Mouse (Mus musculus) A20 (cell line): ENCODE data around the gene Nek11.

Source experiments
- DNase-seq: peaks from one replicate; pipeline ENCODE4 v3.0.0-alpha.2; 2011; ENCODE audit warnings: low read depth, low spot score

Nek11 gene

DNA sequence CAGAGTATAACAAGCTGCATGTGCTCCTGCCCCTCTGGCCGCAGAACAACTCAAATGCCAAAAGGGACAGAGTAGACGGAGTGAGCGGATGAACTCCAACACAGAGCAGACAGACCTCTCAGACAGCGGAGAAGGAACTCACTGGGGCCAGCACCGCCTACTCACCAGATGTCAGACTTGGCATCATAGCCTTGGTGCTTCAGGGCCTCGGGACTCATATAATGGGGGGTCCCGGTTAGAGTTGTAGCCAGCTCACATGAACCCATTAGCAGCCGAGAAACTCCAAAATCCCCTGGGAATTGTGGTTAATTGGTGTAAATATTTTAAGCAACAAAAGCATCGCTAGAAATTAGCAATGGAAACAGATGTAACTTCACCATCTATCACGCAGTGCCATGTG lies 82.1 kb downstream of the Nek11 start:
- no peak for DNase-seq

DNA sequence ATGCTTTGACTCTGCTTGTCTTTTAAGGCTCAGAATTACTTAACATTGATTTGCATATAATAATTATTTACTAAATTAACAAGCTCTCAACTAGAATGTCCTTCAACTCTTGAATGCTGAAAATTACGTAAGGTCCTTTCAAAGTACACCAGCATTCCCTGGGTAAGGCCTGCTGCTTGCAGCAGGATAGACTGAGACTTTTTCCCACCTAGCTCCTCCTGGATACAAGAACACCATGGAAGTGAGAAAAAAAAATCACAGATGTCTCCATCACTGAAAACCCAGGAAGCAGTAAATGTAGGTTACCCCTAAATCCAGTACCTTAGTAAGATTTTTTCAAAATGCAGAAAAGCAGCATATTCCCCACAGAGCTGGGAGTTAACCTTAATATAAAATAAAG lies 82.6 kb downstream of the Nek11 start:
- DNase-seq = no peak

DNA sequence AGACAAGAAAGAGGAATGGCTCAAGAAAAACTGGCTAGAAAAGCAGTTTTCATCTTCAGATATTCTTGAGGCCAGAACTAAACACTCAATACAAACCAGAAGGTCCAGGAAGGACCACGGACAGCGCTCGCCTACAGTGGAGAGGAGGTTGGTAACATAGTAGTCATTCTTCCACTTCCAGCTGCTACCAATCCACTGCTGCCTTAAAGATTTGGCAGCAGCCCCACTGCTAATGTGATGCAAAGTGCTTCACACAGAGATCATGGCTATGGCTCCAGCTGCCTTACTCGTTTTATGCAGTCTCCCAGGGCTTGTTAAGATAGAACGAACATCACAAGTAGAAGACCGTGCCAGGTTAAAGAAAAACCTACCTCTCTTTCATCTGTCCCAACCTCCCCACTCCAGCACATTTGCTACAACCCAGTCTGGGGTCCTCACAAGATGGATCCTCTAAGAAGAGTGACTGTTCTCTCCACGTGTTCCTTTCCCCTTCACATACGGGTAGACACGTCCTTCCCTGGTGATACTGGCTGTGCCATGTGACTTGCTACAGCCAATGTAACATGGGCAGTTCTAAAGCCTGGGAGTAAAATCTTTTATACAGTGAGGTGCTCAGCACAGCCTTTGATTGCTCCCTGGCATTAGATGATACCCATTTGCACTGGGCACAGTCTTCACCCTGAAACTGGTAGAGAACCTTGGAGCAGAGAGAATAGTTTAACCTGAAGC lies 85.6 kb downstream of the Nek11 start:
- DNase-seq = peak; percentile 12

DNA sequence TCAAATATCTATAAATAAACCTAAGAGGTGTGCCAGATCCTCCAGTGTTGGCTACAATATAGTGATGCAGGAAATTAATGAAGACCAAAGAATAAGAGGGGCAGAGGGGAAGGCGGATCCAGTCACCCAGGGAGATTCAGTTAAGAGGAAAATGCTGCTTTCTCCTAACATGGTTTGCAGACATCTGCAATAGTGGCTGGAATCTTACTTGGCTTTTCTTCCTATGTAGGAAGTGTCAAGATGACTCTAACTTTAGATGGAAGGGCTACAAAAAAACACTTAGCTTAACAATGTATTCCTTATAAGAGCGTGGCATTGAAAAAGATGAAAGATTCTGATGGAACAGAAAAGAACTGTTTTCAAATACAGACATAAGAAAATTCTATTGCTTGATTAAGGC lies 89.3 kb downstream of the Nek11 start:
- no peak for DNase-seq

DNA sequence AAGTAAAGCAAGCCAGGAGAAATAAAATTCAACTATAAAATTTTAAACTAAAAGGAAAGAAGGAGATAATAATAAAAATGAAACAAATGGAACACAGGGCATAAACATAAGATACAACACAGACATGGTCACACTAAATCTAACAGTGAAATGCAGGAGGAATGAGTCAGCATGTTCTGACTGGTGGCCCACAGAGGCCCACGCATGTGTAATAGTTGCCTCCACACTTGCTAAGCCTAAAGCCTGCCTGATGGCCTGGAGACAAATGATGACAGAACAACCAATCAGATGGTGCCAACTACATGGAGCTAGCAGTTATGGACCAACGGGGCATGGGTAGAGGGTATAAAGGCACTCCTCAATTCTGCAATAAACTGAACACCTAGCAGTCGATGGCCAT lies 93.1 kb downstream of the Nek11 start:
- peak; percentile 58 for DNase-seq

DNA sequence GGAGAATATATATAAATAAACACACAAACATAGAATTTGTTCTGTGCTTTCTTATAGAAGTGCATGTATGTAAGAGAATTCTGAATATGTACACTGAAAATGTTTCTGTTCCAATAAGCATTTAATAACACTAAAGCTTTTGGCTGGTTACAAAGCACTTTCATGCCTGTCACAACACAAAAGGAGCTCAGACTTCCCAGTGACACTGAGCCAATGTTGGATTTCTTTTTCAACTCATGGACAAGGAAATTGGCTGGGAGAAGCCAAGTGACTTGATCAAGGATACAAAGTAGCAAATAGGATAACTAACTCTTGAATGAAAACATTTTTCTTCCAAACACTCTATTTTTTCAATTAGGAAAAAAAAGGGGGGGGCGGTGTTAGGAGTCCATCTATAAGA lies 93.9 kb downstream of the Nek11 start:
- DNase-seq = no peak

DNA sequence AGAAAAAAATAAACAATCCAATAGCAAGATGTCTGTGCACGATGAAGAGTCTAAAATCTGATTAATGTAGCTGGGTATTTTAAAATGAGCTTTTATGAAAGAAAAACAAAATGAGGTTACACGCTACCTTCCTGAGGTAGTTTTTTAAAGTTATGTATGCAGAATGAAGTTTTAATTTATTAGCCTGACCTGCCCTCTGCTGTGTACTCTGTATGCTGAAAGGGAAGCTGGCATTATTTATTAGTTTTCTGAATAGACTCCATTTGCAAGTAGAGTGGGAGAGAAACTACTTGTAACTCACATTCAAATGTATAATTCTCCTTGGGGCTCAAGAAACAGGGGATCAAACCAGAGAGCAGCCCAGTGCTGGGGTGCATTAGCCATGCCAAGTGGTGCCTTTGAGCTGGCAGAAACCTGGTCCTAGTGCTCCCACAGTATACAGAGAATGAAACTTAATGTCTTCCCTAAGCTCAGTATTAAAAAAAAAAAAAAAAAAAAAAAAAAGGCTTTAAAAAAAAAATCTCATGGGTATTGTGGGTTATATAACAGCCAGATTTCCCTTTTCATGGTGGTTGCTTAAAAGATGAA lies 94.5 kb downstream of the Nek11 start:
- no peak for DNase-seq

DNA sequence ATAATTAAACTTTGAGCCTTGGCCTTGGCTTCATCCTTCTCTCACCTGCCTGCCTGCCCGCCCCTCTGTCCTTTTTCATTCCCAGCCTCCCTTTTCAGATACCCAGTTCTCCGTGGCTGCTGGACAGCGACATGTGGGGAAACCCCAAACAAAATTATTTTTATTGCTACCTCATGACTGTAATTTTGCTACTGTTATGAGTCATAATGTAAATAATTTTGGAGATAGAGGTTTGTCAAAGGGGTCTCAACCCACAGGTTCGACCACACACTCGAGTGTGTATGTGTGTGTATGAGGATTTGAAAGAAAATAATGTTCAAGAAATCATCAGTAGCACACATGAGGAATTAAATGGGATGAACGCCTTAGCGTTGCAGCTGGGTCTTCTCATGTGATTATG lies 110.7 kb downstream of the Nek11 start:
- DNase-seq = no peak

DNA sequence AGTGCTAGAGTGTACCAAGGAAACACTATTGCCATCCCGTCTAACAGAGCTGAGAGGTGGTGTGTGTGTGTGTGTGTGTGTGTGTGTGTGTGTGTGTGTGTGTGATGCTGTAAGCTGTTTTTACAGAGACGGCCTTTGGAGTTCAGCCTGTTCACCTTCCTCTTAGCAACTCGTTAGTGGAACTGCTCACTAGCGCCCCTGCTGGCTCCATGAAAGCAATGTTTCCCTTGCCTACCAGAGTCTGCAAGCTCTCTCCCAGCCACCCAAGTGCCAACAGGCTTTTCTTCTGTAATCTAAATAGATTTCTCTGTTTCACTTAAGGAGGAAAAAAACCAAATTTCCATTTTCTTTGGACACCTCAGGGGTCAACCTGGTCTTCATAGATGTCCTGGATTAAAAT lies 112.6 kb downstream of the Nek11 start:
- DNase-seq = peak; percentile 62

DNA sequence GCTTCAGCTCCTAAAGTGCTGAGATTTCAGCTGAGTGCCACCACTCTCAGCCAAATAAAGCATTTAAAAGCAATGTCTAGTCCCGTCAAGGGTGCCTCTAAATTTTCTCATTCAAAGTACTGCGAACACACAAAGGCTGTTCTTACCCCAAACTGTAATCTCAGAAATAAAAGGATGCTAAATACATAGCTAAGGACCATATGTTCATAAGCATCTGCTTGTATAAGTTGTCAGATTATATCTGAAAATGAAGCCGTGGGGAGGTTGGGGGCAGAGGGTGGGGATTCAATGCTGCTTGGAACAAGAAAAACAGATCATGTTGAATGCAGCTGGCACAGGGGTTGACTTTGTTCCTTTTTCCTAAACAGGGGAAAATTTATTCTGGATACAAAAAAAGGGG lies 120.4 kb downstream of the Nek11 start:
- no peak for DNase-seq

DNA sequence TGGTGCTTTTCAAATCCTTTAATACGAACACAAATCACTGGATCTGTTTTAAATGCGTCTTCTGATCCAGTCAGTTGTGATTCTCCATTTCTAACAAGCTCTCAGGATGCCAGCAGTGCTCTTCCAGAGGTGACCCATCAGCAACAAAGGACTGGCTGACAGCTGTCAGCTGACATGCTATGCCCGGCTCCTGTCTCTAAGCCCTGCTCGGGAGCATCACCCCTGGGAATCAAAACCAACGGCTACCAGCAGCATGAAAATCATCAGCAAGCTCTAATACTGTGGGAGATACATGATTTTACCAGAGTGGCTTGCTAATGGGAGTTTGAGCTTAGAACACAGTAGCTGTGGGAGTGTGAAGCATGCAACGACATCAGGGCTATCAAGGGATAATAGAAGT lies 121.0 kb downstream of the Nek11 start:
- DNase-seq = no peak

DNA sequence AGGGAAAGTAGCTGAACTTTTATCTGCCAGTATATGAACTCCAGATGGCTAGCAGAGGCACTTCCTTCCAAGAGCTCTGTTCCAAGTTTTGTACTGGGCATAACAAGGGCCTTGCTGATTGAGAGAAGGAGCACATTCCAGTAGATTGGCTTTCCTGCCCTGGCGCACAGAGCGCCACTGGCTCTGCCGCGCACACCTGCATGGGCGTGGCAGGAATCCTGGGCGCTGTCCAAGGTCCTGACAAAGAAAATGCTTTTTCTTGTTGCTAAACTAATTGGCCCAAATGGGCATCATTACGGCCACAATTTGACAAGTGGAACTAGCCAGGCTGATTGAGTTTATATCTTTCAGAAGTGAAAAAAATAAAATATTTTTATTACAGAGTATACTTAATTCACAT lies 123.1 kb downstream of the Nek11 start:
- peak; percentile 13 for DNase-seq

DNA sequence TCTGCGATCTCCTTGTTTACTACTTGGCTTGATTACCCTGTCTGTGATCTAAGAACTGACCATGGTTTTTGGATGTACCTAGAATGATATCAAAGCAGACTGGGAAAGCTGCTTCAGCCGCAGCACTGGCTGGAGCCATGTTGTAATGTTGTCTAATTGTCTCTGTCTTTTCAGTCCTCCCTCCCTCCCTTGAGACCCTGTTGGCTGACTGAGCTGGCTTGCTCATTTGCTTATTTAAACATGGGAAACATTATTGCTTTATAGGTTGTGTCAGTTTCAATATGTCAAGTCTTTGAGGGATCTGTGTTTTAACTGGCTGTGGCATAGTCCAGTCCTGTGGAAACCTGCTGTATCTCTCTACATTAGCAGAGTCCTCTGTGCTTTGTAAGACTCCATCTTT lies 132.2 kb downstream of the Nek11 start:
- no peak for DNase-seq

DNA sequence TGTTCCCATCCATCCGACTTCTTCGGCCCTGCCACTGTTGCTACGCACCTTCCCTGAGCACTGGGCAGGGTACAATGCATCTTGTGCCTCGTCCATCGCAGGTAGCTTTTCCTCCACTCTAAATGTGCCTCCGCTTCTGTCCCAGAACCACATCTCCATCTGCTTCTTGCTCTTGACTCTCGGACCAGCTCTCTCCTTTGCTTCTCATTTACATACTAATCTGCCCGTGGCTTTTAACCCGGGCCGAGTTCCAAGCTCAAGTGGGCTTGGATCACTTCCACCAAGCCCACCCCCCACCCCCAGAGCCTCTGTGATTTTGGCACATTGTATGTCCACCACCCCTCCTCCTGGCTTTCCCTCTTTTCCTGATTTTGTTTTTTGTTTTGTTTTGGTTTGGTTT lies 137.7 kb downstream of the Nek11 start:
- no peak for DNase-seq

DNA sequence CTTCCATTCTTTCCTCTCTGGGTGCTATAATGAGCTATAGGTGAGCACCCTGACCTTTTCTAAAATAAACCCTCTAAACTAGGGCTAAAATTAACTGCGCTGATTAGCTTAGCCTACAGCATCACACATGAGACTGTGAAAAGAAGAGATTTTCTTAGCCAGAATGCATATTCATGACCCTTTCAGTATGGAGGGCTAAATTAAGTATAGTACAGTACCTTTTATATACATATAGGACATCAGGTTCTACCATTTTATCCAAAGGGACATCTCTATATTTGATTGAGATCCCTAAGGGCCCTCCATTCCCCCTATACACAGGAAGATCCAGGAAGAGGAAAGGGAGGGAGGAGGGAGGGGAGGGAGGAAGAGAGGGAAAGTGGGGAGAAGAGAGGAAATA lies 141.2 kb downstream of the Nek11 start:
- DNase-seq = no peak

DNA sequence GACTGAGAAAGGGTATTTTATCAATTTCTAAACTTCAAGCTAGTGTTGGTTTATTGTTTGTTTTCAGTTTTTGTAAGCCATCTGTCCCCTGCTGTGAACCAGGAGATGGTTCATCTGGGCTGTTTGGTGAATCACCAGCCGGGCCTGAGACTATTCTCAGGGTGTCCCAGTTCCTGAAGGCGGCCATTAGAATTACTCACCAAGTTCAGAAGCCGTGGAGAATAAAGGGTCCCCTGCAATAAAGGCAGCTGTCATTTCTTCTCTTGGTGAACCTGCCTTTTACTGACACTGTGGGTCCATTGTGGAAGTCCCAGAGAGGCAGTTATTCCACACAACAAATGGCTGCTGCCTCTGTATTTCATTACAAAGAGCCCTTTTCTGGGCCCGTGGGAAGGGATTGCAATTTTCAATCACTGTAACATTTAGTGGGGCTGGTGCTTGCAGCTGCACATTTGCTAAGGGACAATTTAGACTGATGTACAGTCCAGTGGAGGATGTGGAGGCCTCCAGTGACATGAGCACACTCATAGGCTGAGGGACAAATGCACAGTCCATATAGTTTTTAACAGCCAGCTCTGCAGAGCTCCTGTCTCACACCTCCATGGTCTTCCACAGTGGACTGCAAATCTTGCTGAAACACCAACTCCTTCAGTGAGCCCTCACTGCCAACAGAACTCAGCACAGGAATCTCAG lies 142.8 kb downstream of the Nek11 start:
- DNase-seq = no peak

DNA sequence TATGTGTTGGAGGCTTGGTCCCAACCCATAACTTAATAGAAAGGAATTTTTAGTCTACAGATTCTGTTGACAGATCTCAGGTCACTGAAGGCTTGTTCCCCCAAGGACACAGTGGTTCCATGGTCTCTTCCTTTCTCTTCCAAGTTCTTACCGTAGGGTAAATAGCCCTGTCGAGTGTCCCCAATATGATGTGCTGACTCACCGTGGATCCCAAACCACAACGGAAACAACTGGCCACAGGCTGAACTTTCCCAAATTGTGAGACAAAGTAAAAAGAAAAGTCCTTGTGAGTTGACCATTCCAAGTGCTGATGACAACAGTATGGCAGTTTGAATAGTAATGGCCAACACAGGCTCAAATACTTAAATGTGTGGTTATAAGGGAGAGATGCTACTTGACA lies 144.1 kb downstream of the Nek11 start:
- DNase-seq = no peak

DNA sequence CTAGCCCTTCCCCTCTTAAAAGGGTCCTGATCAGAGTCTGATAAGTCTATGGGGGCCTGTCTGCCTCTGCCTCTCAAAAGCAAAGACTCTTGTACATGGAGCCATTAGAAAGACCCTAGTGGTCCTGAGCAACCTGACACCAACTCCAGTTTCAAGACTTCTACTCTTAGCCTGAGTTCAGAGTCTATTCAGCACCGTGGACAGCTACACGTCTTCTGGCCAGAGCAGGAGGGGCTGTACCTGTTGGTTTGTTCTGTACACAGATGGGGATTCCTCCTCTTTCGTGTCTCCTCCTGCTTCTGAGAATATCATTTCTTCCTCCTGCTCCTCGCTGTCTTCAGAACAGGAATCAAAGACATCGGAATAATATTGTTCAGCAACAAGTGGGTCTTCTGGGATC lies 151.3 kb downstream of the Nek11 start:
- peak; percentile 41 for DNase-seq

DNA sequence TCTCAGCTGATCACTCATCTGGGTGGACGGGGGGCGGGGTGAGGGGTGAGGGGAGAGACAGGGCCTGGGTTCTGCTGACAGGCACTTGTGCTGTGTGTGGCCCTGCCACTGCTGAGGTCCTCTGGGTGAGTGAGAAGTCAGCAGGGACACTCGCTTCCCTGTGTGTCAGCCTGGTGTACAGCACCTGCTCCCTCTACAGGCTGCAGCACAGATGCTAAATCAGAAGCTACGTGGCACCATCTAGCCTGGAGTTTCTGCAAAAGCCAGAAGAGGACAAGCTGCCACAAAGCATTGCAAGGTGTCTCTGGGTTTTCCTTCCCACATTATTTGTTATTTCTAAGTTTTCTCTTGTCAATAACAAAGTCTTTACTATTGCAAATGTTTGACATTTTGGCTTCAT lies 180.9 kb downstream of the Nek11 start:
- DNase-seq = no peak

DNA sequence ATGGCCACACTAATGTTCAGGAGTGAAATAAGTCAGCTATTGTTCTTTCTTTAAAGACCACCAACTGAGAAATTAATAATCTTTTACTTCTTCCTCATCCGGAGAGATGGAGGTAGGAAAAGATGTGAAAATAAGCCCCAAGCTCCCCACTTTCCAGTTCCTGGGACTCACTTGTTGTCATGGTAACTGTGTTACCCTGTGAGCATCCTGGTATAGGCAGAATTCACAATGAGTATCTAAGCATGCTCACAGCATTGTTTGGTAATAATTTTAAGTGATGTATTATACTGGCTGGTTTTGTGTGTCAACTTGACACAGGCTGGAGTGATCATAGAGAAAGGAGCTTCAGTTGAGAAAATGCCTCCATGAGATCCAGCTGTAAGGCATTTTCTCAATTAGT lies 195.0 kb downstream of the Nek11 start:
- no peak for DNase-seq

DNA sequence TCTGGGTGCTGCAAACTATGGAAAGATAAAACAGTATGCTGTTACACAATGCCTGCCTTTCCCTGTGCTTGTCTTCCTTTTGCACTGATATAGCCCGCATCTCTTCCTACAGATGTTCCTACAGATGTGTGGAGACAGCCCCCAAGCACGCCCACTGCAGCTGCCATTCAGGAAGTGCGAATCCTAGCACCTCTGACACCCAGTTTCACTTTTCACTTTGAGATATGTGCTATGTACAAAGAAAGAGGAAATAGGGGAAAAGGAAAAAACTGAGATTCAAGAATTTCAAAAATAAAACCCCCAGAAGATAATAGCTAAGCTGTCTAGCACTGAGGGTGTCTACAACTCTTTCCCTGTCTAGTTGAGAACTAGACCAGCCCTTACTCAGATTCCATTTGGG lies 208.6 kb downstream of the Nek11 start:
- DNase-seq = peak; percentile 64

DNA sequence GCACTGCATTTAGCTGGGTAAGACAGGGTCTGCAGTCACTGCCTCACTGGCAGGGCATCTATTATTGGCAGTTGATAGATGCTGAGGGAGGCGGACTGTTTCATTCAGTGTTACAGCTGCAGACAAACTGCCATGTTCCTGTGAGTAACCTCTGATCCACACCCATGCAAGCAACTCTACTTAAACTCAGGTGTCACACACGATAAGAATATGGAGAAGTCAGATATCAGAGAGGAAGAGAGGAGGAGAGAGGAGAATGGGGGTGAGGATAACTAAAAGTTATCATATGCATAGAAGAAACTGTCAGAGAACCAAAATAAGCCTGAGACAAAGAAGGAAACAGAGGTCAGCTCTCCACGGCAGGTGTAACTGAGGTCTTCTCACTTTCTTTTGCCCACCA lies 212.9 kb downstream of the Nek11 start:
- no peak for DNase-seq

DNA sequence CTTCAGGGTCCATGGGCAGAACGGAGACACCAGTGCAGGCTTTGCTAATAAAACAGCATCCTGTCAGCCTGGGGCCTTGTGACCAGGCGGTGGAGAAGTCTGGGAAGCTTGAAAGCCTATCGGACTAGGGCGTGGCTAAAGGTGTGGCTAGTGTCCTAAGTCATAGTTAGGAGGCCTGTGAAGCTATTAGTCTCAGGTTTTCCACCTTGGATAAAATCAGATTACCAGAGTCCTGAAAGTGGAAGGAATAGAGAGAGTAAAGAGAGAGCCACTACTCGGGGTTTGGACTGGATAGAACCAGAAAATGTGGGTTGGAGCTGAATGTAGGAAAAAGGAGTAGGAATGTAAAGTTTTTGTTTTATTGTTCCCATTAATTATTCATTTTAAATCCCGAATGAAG lies 250.3 kb downstream of the Nek11 start, which contains the start of gene 1700080E11Rik:
Gene 1700080E11Rik (minus strand): TSS at position 101 of the 400 bp plus-strand sequence.
- no peak for DNase-seq
